Mouse (Mus musculus): ENCODE measurements around the gene Lhb. TPM values are rescaled to one million over a fixed set of nuclear protein-coding genes. Genes with fewer than 3 reads are reported as not detected.

The Lhb gene
- polyA plus RNA-seq, 1 experiment = 0.07 TPM

DNA sequence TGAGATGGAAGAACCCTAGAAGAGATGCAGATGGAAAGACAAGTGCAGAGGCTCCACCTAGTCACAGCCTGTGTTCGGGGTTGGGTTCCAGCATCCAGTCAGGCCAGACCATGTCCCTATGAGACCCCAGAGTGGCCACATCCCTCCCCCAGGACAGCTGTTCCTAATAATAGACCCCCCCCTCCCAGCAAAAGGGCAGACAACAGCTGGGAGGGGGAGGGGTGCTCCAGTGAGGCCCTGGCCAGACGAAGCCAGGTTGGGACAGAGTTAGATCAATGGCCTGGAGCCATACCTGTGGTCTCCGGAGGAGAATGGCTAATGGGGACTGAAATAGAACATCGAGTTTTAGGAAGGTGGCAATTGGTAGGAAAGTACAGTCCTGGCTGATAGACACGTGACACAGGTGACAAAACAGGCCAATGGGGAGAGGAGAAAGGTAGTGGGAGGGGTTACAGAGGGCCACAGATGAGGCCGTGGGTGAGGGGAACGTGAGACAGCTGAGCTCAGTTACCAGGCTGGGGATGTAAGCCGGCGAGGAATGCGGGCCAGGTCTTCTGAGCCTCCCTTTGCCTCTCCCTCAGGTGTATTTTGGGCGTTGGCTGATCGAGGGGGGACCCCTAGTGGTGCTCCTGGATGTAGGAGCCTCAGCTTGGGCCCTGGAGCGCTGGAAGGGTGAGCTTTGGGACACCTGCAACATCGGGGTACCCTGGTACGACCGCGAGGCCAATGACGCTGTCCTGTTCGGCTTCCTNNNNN is 17.1 kb downstream of the Lhb start, which contains the start of gene Ruvbl2:
Ruvbl2 (minus strand) TSS at position 576 of the 756 bp plus-strand sequence.
- TF ChIP-seq SRF (IDR thresholded peaks at IDR 0.05; ENCODE audit: control insufficient read depth, insufficient read length, low read depth) = no peak
- no peak for TF ChIP-seq REST (IDR thresholded peaks at IDR 0.05; ENCODE audit: insufficient read depth, insufficient read length)
- peak; percentile 79 to 97 (median 94) for TF ChIP-seq MYOG (IDR thresholded peaks at IDR 0.05; ENCODE audit: control insufficient read depth in 1 of 3, insufficient read depth in 1 of 3, insufficient read length in 2 of 3, low read depth in 2 of 3)
- peak; percentile 87 for TF ChIP-seq TCF12 (IDR thresholded peaks at IDR 0.05; ENCODE audit: insufficient read depth, poor library complexity, severe bottlenecking)
- peak; percentile 42 for TF ChIP-seq TCF3 (IDR thresholded peaks at IDR 0.05; ENCODE audit: insufficient read length, low read depth)
- TF ChIP-seq MYOD1 (IDR thresholded peaks at IDR 0.05; ENCODE audit: control insufficient read depth in 1 of 3, insufficient read length in 2 of 3, low read depth in 2 of 3) = peak; percentile 80 to 96 (median 93)
- no peak for TF ChIP-seq CEBPB (IDR thresholded peaks at IDR 0.05; ENCODE audit: insufficient read depth, poor library complexity, severe bottlenecking)
- no peak for TF ChIP-seq MAX (IDR thresholded peaks at IDR 0.05; ENCODE audit: low read depth)
- TF ChIP-seq POLR2AphosphoS2 (IDR thresholded peaks at IDR 0.05; ENCODE audit: insufficient read length, low read depth) = peak; percentile 74
- no peak for TF ChIP-seq E2F4 (IDR thresholded peaks at IDR 0.05; ENCODE audit: insufficient read depth)
- peak; percentile 33 for TF ChIP-seq POLR2A (IDR thresholded peaks at IDR 0.05; ENCODE audit: insufficient read length, low read depth)
- peak; percentile 10 for TF ChIP-seq USF1 (IDR thresholded peaks at IDR 0.05; ENCODE audit: low read depth)
- peaks cover 31% of the 10 kb centered on the region for H3K36me3 ChIP-seq (ENCODE audit: control insufficient read depth, insufficient read depth)
- no peak within 1 kb of the TSS for H3ac ChIP-seq (ENCODE audit: control insufficient read depth, insufficient read length)
- peak within 1 kb of the TSS; percentile 96 for H3K4me2 ChIP-seq (ENCODE audit: low read depth)
- H3K27me3 ChIP-seq (ENCODE audit: control insufficient read depth, insufficient read depth, insufficient read length) = no peaks in the 10 kb centered on the region
- peak within 1 kb of the TSS; percentile 92 for H3K4me3 ChIP-seq
- peaks cover 42% of the 10 kb centered on the region for H3K79me2 ChIP-seq (ENCODE audit: control insufficient read depth, insufficient read depth)

DNA sequence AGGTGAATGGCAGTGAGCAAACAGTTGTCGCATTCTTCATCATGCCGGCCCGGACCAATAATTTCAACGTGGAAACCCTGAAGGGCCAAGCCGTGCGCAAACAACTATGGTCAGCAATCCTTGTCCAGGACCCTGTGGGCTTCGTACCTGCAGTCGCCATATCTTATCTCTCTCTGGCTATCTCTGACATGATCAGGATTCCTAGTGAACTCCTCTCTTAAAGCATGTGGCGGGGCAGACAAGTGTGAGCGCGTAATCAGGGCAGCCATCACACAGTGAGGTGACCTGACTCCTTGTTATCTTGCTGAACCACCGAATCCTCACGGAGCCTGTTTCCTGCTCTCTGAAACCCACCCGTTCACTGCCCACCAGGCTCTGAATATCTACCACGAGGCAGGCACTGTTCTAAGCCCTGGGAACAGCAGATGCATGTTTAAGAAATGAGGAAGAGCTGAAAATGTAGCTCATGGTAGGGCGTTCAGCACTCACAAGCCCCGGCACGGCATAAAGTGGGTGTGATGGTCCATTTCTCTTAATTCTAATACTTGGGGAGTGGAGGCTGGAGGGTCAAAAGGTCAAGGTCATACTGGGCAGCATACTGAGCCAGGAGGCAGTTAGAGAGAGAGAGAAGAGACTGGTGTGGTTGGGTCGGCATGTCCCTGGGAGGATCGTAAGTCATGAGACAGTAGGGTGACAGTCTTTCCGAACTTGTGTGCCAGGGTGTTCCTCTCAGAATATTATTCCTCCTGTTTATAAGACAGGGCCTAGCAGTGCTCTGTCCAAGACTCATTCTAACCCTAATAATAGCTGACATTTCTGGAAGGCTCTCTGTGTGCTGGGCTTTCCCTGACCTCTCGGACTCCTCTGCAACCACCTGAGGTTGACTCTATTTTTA is 23.2 kb downstream of the Lhb start:
- Histone ChIP-seq H3K36me3 (ENCODE audit: control insufficient read depth, insufficient read depth) (peaks cover 62% of the 10 kb centered on the region), H3K4me2 (ENCODE audit: low read depth) (no peak overlapping the region), H3K27me3 (ENCODE audit: control insufficient read depth, insufficient read depth, insufficient read length) (no peaks in the 10 kb centered on the region), H3ac (ENCODE audit: control insufficient read depth, insufficient read length) (no peak overlapping the region), H3K4me3 (no peak overlapping the region), H3K79me2 (ENCODE audit: control insufficient read depth, insufficient read depth) (no peaks in the 10 kb centered on the region)
- TF ChIP-seq POLR2A (IDR thresholded peaks at IDR 0.05; ENCODE audit: insufficient read length, low read depth) (no peak), TCF12 (IDR thresholded peaks at IDR 0.05; ENCODE audit: insufficient read depth, poor library complexity, severe bottlenecking) (no peak), USF1 (IDR thresholded peaks at IDR 0.05; ENCODE audit: low read depth) (no peak), REST (IDR thresholded peaks at IDR 0.05; ENCODE audit: insufficient read depth, insufficient read length) (no peak), TCF3 (IDR thresholded peaks at IDR 0.05; ENCODE audit: insufficient read length, low read depth) (no peak), SRF (IDR thresholded peaks at IDR 0.05; ENCODE audit: control insufficient read depth, insufficient read length, low read depth) (no peak), POLR2AphosphoS2 (IDR thresholded peaks at IDR 0.05; ENCODE audit: insufficient read length, low read depth) (no peak), CEBPB (IDR thresholded peaks at IDR 0.05; ENCODE audit: insufficient read depth, poor library complexity, severe bottlenecking) (no peak), MYOG (IDR thresholded peaks at IDR 0.05; ENCODE audit: control insufficient read depth in 1 of 3, insufficient read depth in 1 of 3, insufficient read length in 2 of 3, low read depth in 2 of 3) (no peak), MYOD1 (IDR thresholded peaks at IDR 0.05; ENCODE audit: control insufficient read depth in 1 of 3, insufficient read length in 2 of 3, low read depth in 2 of 3) (no peak)

DNA sequence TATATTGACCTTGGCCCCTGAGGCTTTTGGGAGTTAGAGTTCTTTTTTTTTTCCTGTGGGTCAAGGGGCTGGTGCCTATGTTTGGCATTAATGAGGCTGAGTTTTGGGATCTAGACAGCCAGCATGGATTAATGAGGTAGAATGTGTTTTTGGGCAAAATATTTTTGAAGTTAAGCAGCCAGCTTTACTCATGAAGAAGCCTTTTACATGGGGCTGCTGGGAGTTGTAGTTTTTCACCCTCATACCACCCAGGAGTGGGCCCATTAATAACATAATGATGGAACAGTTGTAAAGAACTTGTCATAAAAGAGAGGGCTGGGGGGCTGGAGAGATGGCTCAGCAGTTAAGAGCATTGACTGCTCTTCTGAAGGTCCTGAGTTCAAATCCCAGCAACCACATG is 26.0 kb downstream of the Lhb start:
- Histone ChIP-seq H3K79me2 (ENCODE audit: control insufficient read depth, insufficient read depth) (no peaks in the 10 kb centered on the region), H3K4me2 (ENCODE audit: low read depth) (no peak overlapping the region), H3K4me3 (no peak overlapping the region), H3K36me3 (ENCODE audit: control insufficient read depth, insufficient read depth) (peaks cover 60% of the 10 kb centered on the region), H3K27me3 (ENCODE audit: control insufficient read depth, insufficient read depth, insufficient read length) (no peaks in the 10 kb centered on the region), H3ac (ENCODE audit: control insufficient read depth, insufficient read length) (no peak overlapping the region)
- TF ChIP-seq SRF (IDR thresholded peaks at IDR 0.05; ENCODE audit: control insufficient read depth, insufficient read length, low read depth) = no peak
- no peak for TF ChIP-seq MAX (IDR thresholded peaks at IDR 0.05; ENCODE audit: low read depth)
- TF ChIP-seq TCF12 (IDR thresholded peaks at IDR 0.05; ENCODE audit: insufficient read depth, poor library complexity, severe bottlenecking) = no peak
- TF ChIP-seq POLR2A (IDR thresholded peaks at IDR 0.05; ENCODE audit: insufficient read length, low read depth) = no peak
- TF ChIP-seq USF1 (IDR thresholded peaks at IDR 0.05; ENCODE audit: low read depth) = no peak
- no peak for TF ChIP-seq MYOD1 (IDR thresholded peaks at IDR 0.05; ENCODE audit: control insufficient read depth in 1 of 3, insufficient read length in 2 of 3, low read depth in 2 of 3)
- no peak for TF ChIP-seq E2F4 (IDR thresholded peaks at IDR 0.05; ENCODE audit: insufficient read depth)
- TF ChIP-seq REST (IDR thresholded peaks at IDR 0.05; ENCODE audit: insufficient read depth, insufficient read length) = no peak
- no peak for TF ChIP-seq TCF3 (IDR thresholded peaks at IDR 0.05; ENCODE audit: insufficient read length, low read depth)
- no peak for TF ChIP-seq POLR2AphosphoS2 (IDR thresholded peaks at IDR 0.05; ENCODE audit: insufficient read length, low read depth)
- no peak for TF ChIP-seq MYOG (IDR thresholded peaks at IDR 0.05; ENCODE audit: control insufficient read depth in 1 of 3, insufficient read depth in 1 of 3, insufficient read length in 2 of 3, low read depth in 2 of 3)
- no peak for TF ChIP-seq CEBPB (IDR thresholded peaks at IDR 0.05; ENCODE audit: insufficient read depth, poor library complexity, severe bottlenecking)

DNA sequence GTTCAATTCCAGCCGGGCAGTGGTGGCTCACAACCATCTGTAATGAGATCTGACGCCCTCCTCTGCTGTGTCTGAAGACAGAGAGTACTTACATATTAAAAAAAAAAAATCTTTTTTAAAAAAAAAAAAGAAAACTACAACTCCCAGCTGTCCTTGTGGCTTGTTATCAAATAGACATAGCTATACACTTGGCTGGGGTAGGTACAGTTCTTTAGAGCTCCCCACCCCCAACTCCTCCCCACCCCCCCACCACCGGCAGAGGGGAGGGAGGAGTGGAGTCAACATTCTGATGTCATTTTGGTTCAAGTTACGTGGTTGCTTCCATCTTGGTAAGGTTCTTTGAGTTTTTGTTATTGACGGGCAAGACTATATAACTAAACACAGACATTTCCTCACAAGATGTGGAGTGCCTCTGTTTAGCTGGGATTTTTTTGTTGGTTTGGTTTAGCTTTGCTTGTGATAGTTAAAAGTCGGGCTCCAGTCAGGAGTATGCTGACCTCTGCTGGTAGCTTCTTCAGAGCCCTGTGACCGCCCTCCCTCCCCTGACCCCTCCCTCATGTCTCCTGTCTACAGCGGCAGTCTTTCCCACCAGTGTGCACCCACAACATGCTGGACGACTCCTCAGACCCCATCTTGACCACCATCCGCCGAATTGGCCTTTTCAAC is 26.8 kb downstream of the Lhb start:
- Histone ChIP-seq H3ac (ENCODE audit: control insufficient read depth, insufficient read length) (no peak overlapping the region), H3K36me3 (ENCODE audit: control insufficient read depth, insufficient read depth) (peaks cover 63% of the 10 kb centered on the region), H3K4me2 (ENCODE audit: low read depth) (peak overlapping the region; percentile 47), H3K4me3 (no peak overlapping the region), H3K27me3 (ENCODE audit: control insufficient read depth, insufficient read depth, insufficient read length) (no peaks in the 10 kb centered on the region), H3K79me2 (ENCODE audit: control insufficient read depth, insufficient read depth) (no peaks in the 10 kb centered on the region)
- TF ChIP-seq MAX (IDR thresholded peaks at IDR 0.05; ENCODE audit: low read depth) = no peak
- TF ChIP-seq REST (IDR thresholded peaks at IDR 0.05; ENCODE audit: insufficient read depth, insufficient read length) = no peak
- no peak for TF ChIP-seq E2F4 (IDR thresholded peaks at IDR 0.05; ENCODE audit: insufficient read depth)
- no peak for TF ChIP-seq USF1 (IDR thresholded peaks at IDR 0.05; ENCODE audit: low read depth)
- no peak for TF ChIP-seq POLR2A (IDR thresholded peaks at IDR 0.05; ENCODE audit: insufficient read length, low read depth)
- no peak for TF ChIP-seq POLR2AphosphoS2 (IDR thresholded peaks at IDR 0.05; ENCODE audit: insufficient read length, low read depth)
- no peak for TF ChIP-seq SRF (IDR thresholded peaks at IDR 0.05; ENCODE audit: control insufficient read depth, insufficient read length, low read depth)
- no peak for TF ChIP-seq MYOD1 (IDR thresholded peaks at IDR 0.05; ENCODE audit: control insufficient read depth in 1 of 3, insufficient read length in 2 of 3, low read depth in 2 of 3)
- no peak for TF ChIP-seq TCF3 (IDR thresholded peaks at IDR 0.05; ENCODE audit: insufficient read length, low read depth)
- TF ChIP-seq MYOG (IDR thresholded peaks at IDR 0.05; ENCODE audit: control insufficient read depth in 1 of 3, insufficient read depth in 1 of 3, insufficient read length in 2 of 3, low read depth in 2 of 3) = no peak
- no peak for TF ChIP-seq TCF12 (IDR thresholded peaks at IDR 0.05; ENCODE audit: insufficient read depth, poor library complexity, severe bottlenecking)
